Mouse (Mus musculus): ENCODE measurements around the gene Ghdc. TPM values are rescaled to one million over a fixed set of nuclear protein-coding genes. Genes with fewer than 3 reads are reported as not detected.

The Ghdc gene
- polyA plus RNA-seq (2015; fragmentation: Nextera tagmentation; extraction: Ambion mirVana) = 4.9 and 6.4 TPM in 2 replicates

DNA sequence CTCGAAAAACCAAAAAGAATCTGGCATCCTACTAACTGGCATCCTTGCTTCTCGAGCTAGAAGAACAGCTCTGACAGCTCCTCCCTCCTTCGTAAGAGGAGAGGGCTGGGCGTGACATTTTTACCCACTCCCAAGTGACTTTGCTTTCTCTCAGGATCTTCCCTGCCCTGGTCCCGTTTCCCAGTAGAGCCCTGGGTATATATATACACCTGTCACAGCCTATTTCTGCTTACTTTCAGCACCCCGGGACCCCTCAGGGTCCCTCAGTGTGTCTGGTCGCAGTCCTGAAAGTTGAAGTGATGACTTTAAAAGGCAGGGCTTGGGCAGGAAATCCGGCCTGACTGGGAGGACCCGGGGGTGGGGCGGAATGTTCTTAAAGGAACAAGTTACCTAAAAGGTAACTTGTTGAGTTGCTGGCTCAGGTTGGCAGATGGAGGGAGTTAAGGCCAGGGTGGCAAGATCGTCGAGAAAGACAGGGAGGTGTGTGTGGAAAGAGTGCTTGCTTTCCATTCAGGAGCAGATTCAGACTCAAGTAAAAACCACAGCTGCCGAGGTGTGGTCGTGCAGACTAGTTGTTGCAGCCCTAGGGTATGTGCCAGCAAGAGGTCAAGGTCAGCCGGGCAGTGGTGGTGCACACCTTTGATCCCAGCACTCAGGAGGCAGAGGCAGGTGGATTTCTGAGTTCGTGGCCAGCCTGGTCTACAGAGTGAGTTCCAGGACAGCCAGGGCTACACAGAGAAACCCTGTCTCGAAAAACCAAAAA is at the start of gene Ghdc:
Gene Ghdc (minus strand): TSS at position 312 of the 763 bp plus-strand sequence.
- Histone ChIP-seq H3K27ac (ENCODE audit: low read length) (peak within 1 kb of the TSS; percentile 17; the same call in 1 of the 2 replicates), H3K9me3 (ENCODE audit: low read length) (no peaks in the 10 kb centered on the region), H3K4me2 (replicated peaks; ENCODE audit: low read depth, low read length) (peak within 1 kb of the TSS; percentile 58), H3K4me3 (ENCODE audit: low read depth, low read length) (peak within 1 kb of the TSS; percentile 60), H3K4me1 (ENCODE audit: insufficient read depth, low read depth, low read length) (no peaks in the 10 kb centered on the region), H3K27me3 (replicated peaks; ENCODE audit: insufficient read depth, low read length) (no peaks in the 10 kb centered on the region), H3K36me3 (ENCODE audit: insufficient read depth, low read length) (no peaks in the 10 kb centered on the region), H3K9ac (replicated peaks; ENCODE audit: low read depth) (peak within 1 kb of the TSS; percentile 30; the same call in 1 of the 2 replicates)
- 11% methylated on average over 17 of the region's 17 CpGs for WGBS
- no peak for TF ChIP-seq EP300 (IDR thresholded peaks at IDR 0.05)
- TF ChIP-seq CTCF (IDR thresholded peaks at IDR 0.05) = no peak
- DNase-seq (ENCODE audit: low spot score) (peak; percentile 92), ATAC-seq (peak; percentile 87)

DNA sequence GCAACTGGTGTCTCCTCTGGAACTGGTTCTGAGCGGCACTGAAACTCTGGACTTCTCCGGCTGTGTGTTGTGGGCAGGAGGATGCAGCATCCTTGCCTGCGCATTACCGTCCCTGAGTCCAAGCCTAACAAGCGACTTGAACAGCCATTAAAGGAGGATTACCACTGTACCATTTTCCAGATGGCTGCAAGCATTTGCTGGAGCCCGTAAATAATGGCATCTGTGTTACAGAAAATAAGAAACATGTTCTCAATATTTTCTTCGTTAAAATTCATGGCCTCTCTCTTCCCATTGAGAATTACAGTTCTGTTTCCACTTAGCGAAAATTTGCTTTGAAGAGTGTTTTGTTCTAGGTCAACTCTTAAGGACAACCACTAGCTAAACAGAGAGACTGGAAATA is 49.3 kb upstream of the Ghdc start:
- Histone ChIP-seq H3K27ac (ENCODE audit: low read length) (no peak overlapping the region), H3K9me3 (ENCODE audit: low read length) (no peaks in the 10 kb centered on the region), H3K9ac (replicated peaks; ENCODE audit: low read depth) (no peak overlapping the region), H3K36me3 (ENCODE audit: insufficient read depth, low read length) (no peaks in the 10 kb centered on the region), H3K4me1 (ENCODE audit: insufficient read depth, low read depth, low read length) (no peaks in the 10 kb centered on the region; the same call in 1 of the 2 replicates), H3K27me3 (replicated peaks; ENCODE audit: insufficient read depth, low read length) (no peaks in the 10 kb centered on the region), H3K4me2 (replicated peaks; ENCODE audit: low read depth, low read length) (no peak overlapping the region), H3K4me3 (ENCODE audit: low read depth, low read length) (no peak overlapping the region)
- WGBS = 91% methylated on average over 8 of the region's 8 CpGs
- DNase-seq (ENCODE audit: low spot score) (no peak), ATAC-seq (no peak)
- TF ChIP-seq CTCF (IDR thresholded peaks at IDR 0.05) = no peak
- no peak for TF ChIP-seq EP300 (IDR thresholded peaks at IDR 0.05)

DNA sequence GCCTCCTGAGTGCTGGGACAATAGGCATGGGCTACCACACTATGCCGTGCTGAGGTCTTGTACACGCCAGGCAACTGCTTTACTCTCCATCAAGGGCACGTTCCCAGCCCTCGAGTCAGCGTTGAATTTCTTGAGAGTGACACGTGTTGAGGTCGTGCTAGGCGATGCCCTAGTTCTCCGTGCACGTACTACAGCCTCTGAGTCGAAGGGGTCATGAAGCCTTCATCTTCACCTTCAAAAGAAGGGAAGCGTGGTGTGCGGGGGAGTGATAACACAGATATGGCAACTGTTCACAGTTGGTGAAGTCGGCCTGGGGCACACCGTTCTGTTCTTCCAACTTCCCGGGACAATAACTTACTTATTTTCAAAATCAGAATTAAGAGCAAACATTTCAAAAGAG is 48.9 kb upstream of the Ghdc start:
- ATAC-seq (no peak), DNase-seq (ENCODE audit: low spot score) (no peak)
- no peak overlapping the region for H3K27ac ChIP-seq (ENCODE audit: low read length)
- TF ChIP-seq EP300 (IDR thresholded peaks at IDR 0.05) (no peak), CTCF (IDR thresholded peaks at IDR 0.05) (no peak)
- no peaks in the 10 kb centered on the region for H3K27me3 ChIP-seq (replicated peaks; ENCODE audit: insufficient read depth, low read length)
- H3K4me2 ChIP-seq (replicated peaks; ENCODE audit: low read depth, low read length) = no peak overlapping the region
- whole genome bisulfite sequencing = 71% methylated on average over 16 of the region's 16 CpGs
- H3K4me1 ChIP-seq (ENCODE audit: insufficient read depth, low read depth, low read length) = no peaks in the 10 kb centered on the region; the same call in 1 of the 2 replicates
- H3K36me3 ChIP-seq (ENCODE audit: insufficient read depth, low read length) = no peaks in the 10 kb centered on the region
- H3K4me3 ChIP-seq (ENCODE audit: low read depth, low read length) = no peak overlapping the region
- H3K9me3 ChIP-seq (ENCODE audit: low read length) = no peaks in the 10 kb centered on the region
- no peak overlapping the region for H3K9ac ChIP-seq (replicated peaks; ENCODE audit: low read depth)

DNA sequence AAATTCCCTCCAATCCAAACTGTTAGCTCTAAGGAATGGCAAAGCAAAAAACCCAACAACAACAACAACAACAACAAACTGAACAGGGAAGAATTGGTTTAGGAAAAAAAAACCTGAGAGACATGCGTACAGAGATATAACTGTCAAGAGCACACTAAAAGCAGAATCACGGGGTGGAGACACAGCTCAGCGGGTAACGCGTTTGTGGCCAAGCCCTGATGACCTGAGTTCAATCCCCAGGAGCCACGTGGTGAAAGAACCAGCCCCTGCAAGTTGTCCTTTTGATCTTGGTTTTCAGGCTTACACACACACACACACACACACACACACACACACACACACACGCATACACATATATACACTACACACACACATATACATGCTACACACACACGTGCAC is 48.3 kb upstream of the Ghdc start:
- no peak for DNase-seq (ENCODE audit: low spot score)
- ATAC-seq = no peak
- no peaks in the 10 kb centered on the region for H3K27me3 ChIP-seq (replicated peaks; ENCODE audit: insufficient read depth, low read length)
- no peaks in the 10 kb centered on the region for H3K9me3 ChIP-seq (ENCODE audit: low read length)
- no peak overlapping the region for H3K9ac ChIP-seq (replicated peaks; ENCODE audit: low read depth)
- TF ChIP-seq EP300 (IDR thresholded peaks at IDR 0.05) = no peak
- TF ChIP-seq CTCF (IDR thresholded peaks at IDR 0.05) = no peak
- H3K27ac ChIP-seq (ENCODE audit: low read length) = no peak overlapping the region
- no peak overlapping the region for H3K4me3 ChIP-seq (ENCODE audit: low read depth, low read length)
- WGBS = 83% methylated on average over 8 of the region's 8 CpGs
- H3K36me3 ChIP-seq (ENCODE audit: insufficient read depth, low read length) = no peaks in the 10 kb centered on the region
- H3K4me2 ChIP-seq (replicated peaks; ENCODE audit: low read depth, low read length) = no peak overlapping the region
- no peaks in the 10 kb centered on the region; the same call in 1 of the 2 replicates for H3K4me1 ChIP-seq (ENCODE audit: insufficient read depth, low read depth, low read length)

DNA sequence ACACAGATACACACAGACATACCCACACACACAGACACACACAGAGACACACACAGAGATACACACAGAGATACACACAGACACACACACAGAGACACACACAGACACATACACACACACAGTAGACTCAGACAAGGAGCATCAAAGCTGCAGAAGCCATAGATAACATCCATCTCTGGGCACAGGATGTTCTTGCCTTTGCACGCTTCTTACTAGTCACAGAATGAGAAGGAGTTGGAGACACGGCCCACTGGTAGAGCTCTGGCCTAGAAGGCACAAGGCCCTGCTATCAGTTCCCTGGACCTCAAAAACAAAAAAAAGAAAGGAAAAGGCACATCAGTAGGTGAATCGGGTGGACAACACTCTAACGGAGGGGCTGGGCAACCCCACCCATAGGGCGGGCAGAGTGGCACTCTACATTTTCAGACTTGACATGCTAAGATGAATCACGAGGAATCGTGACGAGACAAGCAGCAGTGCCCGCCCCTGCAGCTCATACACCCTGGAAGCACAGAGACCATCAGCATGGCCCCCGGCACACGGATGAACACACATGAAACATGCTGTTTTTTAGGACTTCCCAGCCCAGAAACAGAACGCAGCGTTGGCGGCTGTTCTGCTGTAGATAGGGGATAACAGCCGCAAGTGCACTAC is 47.7 kb upstream of the Ghdc start:
- no peak overlapping the region for H3K4me3 ChIP-seq (ENCODE audit: low read depth, low read length)
- DNase-seq (ENCODE audit: low spot score) = no peak
- H3K27ac ChIP-seq (ENCODE audit: low read length) = no peak overlapping the region
- 84% methylated on average over 15 of the region's 15 CpGs for WGBS
- H3K36me3 ChIP-seq (ENCODE audit: insufficient read depth, low read length) = no peaks in the 10 kb centered on the region
- H3K4me1 ChIP-seq (ENCODE audit: insufficient read depth, low read depth, low read length) = no peaks in the 10 kb centered on the region; the same call in 1 of the 2 replicates
- no peaks in the 10 kb centered on the region for H3K9me3 ChIP-seq (ENCODE audit: low read length)
- ATAC-seq = no peak
- no peak overlapping the region for H3K9ac ChIP-seq (replicated peaks; ENCODE audit: low read depth)
- no peaks in the 10 kb centered on the region for H3K27me3 ChIP-seq (replicated peaks; ENCODE audit: insufficient read depth, low read length)
- H3K4me2 ChIP-seq (replicated peaks; ENCODE audit: low read depth, low read length) = no peak overlapping the region
- no peak for TF ChIP-seq CTCF (IDR thresholded peaks at IDR 0.05)
- TF ChIP-seq EP300 (IDR thresholded peaks at IDR 0.05) = no peak

DNA sequence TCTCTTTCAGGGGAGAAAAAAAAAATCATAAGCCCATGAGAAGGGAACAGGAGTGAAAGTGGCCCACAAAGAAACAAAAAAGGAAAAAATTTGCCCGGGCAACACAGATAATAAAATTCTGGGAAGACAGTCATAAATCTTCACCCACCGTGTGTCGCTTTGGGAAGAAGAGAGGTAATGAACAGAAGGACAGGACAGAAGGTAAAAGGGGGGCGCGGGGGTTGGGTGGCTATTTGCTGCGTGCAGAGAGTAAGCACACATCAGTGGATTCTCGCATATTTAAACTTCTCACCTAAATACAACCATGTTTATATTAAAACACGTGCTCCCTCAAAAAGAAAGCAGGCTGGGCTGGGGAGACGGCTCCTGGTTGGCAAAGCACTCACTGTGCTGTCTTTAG is 46.6 kb upstream of the Ghdc start:
- no peak overlapping the region for H3K4me2 ChIP-seq (replicated peaks; ENCODE audit: low read depth, low read length)
- ATAC-seq = no peak
- H3K27ac ChIP-seq (ENCODE audit: low read length) = no peak overlapping the region
- DNase-seq (ENCODE audit: low spot score) = no peak
- no peak for TF ChIP-seq CTCF (IDR thresholded peaks at IDR 0.05)
- no peak for TF ChIP-seq EP300 (IDR thresholded peaks at IDR 0.05)
- H3K36me3 ChIP-seq (ENCODE audit: insufficient read depth, low read length) = no peaks in the 10 kb centered on the region
- no peaks in the 10 kb centered on the region for H3K9me3 ChIP-seq (ENCODE audit: low read length)
- H3K9ac ChIP-seq (replicated peaks; ENCODE audit: low read depth) = no peak overlapping the region
- no peaks in the 10 kb centered on the region for H3K27me3 ChIP-seq (replicated peaks; ENCODE audit: insufficient read depth, low read length)
- H3K4me1 ChIP-seq (ENCODE audit: insufficient read depth, low read depth, low read length) = no peaks in the 10 kb centered on the region; the same call in 1 of the 2 replicates
- 57% methylated on average over 9 of the region's 9 CpGs for WGBS
- H3K4me3 ChIP-seq (ENCODE audit: low read depth, low read length) = no peak overlapping the region

All from lung, postnatal 0 days (tissue).